In the genomic region with DNA sequence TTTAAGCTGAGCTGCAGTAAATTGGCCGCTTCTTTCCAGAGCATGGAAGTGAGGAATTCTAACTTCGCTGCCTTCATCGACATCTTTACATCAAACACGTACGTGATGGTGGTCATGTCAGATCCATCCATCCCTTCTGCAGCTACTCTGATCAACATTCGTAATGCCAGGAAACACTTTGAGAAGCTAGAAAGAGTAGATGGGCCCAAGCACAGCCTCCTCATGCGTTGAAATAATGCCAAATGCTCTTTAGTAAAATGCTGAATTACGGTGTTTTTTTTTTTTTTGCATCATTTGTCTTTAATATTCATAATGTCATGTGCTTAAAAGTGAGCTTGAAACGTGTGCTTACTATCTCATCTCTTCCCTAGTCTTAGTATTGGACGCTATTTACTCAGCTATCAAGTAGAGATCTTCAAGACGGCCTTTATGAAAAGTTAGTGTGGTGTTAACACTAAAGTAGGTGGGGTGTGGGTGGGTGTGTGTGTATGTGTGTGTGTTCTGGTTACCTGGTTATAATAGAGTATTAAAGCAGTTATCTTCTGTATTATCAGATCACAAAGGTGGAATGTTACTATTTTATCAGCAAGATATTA, we compare ENCODE assay signal across 10 mouse cellular contexts. TPM values are rescaled to one million over a fixed set of nuclear protein-coding genes. Genes with fewer than 3 reads are reported as not detected.
A peak's percentile ranks its signal among the peaks of the same experiment; 100 is the strongest.
DNase-seq lines count a peak whose midpoint lies in the region; ATAC-seq lines count a peak whose summit lies in the region.
"Had no signal": no experiment of that assay in that cellular context is flagged by ENCODE, and none has a peak within 500 bp of the region (broad histone marks: within the 10 kb centered on the region; RNA-seq: fewer than 3 reads in every experiment).

No protein-coding gene starts in this region.

- H3K27ac ChIP-seq in kidney, embryonic 16.5 days (ENCODE audit: low read length): peak overlapping the region; percentile 99; the same call in 1 of the 2 replicates
- H3K27ac ChIP-seq in brown adipose tissue, adult 24 weeks (replicated peaks; ENCODE audit: low read depth, low read length): no peak overlapping the region
- peak overlapping the region; percentile 98 for H3K27ac ChIP-seq in hindbrain, embryonic 13.5 days
- peak overlapping the region; percentile 97 for H3K27ac ChIP-seq in midbrain, embryonic 14.5 days (replicated peaks; ENCODE audit: low read depth, low read length)

- H3K27me3 ChIP-seq in kidney, embryonic 16.5 days (ENCODE audit: insufficient read depth, low read length): no peaks in the 10 kb centered on the region
- H3K27me3 ChIP-seq in hindbrain, embryonic 13.5 days: 0 out of 2 replicates have a peak, but pooled peaks cover 3% of the 10 kb centered on the region
- no peaks in the 10 kb centered on the region for H3K27me3 ChIP-seq in midbrain, embryonic 14.5 days (ENCODE audit: control insufficient read depth, insufficient read depth, low read length)

- H3K36me3 ChIP-seq in kidney, embryonic 16.5 days (ENCODE audit: insufficient read depth, low read length): peaks cover 4% of the 10 kb centered on the region; the same call in 1 of the 2 replicates
- peaks cover 20% of the 10 kb centered on the region for H3K36me3 ChIP-seq in hindbrain, embryonic 13.5 days
- H3K36me3 ChIP-seq in midbrain, embryonic 14.5 days (ENCODE audit: control insufficient read depth, insufficient read depth, low read length): 0 out of 2 replicates have a peak, but pooled peaks cover 8% of the 10 kb centered on the region

- no peak for ATAC-seq in kidney, embryonic 16.5 days (ENCODE audit: low FRiP score, low TSS enrichment)
- ATAC-seq in hindbrain, embryonic 13.5 days (ENCODE audit: low FRiP score): no peak
- no peak for ATAC-seq in midbrain, embryonic 14.5 days (ENCODE audit: low FRiP score, low TSS enrichment)
- no peak for ATAC-seq in megakaryocyte-erythroid progenitor cell, adult 5-6 weeks (replicated peaks; ENCODE audit: low FRiP score, low TSS enrichment, poor library complexity, severe bottlenecking)

- peak overlapping the region; percentile 66 for H3K4me2 ChIP-seq in kidney, embryonic 16.5 days (replicated peaks; ENCODE audit: low read depth, low read length)
- peak overlapping the region; percentile 97 for H3K4me2 ChIP-seq in hindbrain, embryonic 13.5 days
- H3K4me2 ChIP-seq in midbrain, embryonic 14.5 days (ENCODE audit: low read length): peak overlapping the region; percentile 96

- H3K4me1 ChIP-seq in kidney, embryonic 16.5 days (ENCODE audit: insufficient read depth, low read length): peaks cover 18% of the 10 kb centered on the region
- H3K4me1 ChIP-seq in brown adipose tissue, adult 24 weeks (ENCODE audit: control insufficient read depth, insufficient read depth, insufficient read length, low read length): no peaks in the 10 kb centered on the region
- H3K4me1 ChIP-seq in hindbrain, embryonic 13.5 days (replicated peaks): peaks cover 31% of the 10 kb centered on the region
- peaks cover 22% of the 10 kb centered on the region for H3K4me1 ChIP-seq in midbrain, embryonic 14.5 days (ENCODE audit: control insufficient read depth, insufficient read depth, low read length)

- peak overlapping the region; percentile 95 for H3K4me3 ChIP-seq in kidney, embryonic 16.5 days (ENCODE audit: low read length)
- H3K4me3 ChIP-seq in brown adipose tissue, adult 24 weeks (ENCODE audit: insufficient read depth, low read depth, low read length): peak overlapping the region; percentile 78
- peak overlapping the region; percentile 86 for H3K4me3 ChIP-seq in hindbrain, embryonic 13.5 days
- H3K4me3 ChIP-seq in midbrain, embryonic 14.5 days (replicated peaks; ENCODE audit: low read depth, low read length): peak overlapping the region; percentile 94

- H3K9me3 ChIP-seq in kidney, embryonic 16.5 days (ENCODE audit: low read length): no peaks in the 10 kb centered on the region
- H3K9me3 ChIP-seq in hindbrain, embryonic 13.5 days: no peaks in the 10 kb centered on the region
- H3K9me3 ChIP-seq in midbrain, embryonic 14.5 days (ENCODE audit: control insufficient read depth, low read length): no peaks in the 10 kb centered on the region

- no peak for DNase-seq in kidney, postnatal 25 days
- DNase-seq in midbrain, embryonic 14.5 days: no peak
- DNase-seq in thymus, postnatal 14 days: no peak
- DNase-seq in layer of hippocampus, postnatal 36 days: no peak

- 7% methylated on average over 11 of the region's 11 CpGs for WGBS in kidney, embryonic 16.5 days
- WGBS in hindbrain, embryonic 13.5 days: 9% methylated on average over 11 of the region's 11 CpGs
- WGBS in midbrain, embryonic 14.5 days: 9% methylated on average over 11 of the region's 11 CpGs

- H3K9ac ChIP-seq in kidney, embryonic 16.5 days (replicated peaks; ENCODE audit: low read length): peak overlapping the region; percentile 97
- H3K9ac ChIP-seq in hindbrain, embryonic 13.5 days: peak overlapping the region; percentile 97
- H3K9ac ChIP-seq in midbrain, embryonic 14.5 days (replicated peaks; ENCODE audit: low read length): peak overlapping the region; percentile 95

RNA-seq across cellular contexts. Expression of a gene that starts 1.3 kb away (rescaled TPM):
- 109 and 121 TPM in 2 replicates for polyA plus RNA-seq in kidney, embryonic 16.5 days (2015; fragmentation: Nextera tagmentation; extraction: Ambion mirVana)
- 49.3 and 52.6 TPM in 2 replicates for polyA plus RNA-seq in brown adipose tissue, adult 24 weeks (2012; ENCODE audit: insufficient read depth, insufficient read length, missing spikeins)
- polyA plus RNA-seq in hindbrain, embryonic 13.5 days (2015; fragmentation: Nextera tagmentation; extraction: Ambion mirVana): 105 and 106 TPM in 2 replicates
- 159 and 192 TPM in 2 replicates for polyA plus RNA-seq in midbrain, embryonic 14.5 days (2014; fragmentation: Nextera tagmentation; extraction: Ambion mirVana)
- 26.8 and 36.0 TPM in 2 replicates for total RNA-seq in megakaryocyte-erythroid progenitor cell, adult 5-6 weeks (2014; fragmentation: Nextera tagmentation)
- 6.0 and 11.4 TPM in 2 replicates for total RNA-seq in megakaryocyte-erythroid progenitor cell, adult 5-6 weeks (2017)
- total RNA-seq in layer of hippocampus, postnatal 36 days (2021): 100 to 1,000 TPM; 129 to 144 TPM

RNA-seq across cellular contexts. Expression of a gene that starts 18.6 kb away (rescaled TPM):
- polyA plus RNA-seq in kidney, embryonic 16.5 days (2015; fragmentation: Nextera tagmentation; extraction: Ambion mirVana): 0.09 and 0.17 TPM in 2 replicates
- polyA plus RNA-seq in brown adipose tissue, adult 24 weeks (2012; ENCODE audit: insufficient read depth, insufficient read length, missing spikeins): not detected in 2 replicates
- polyA plus RNA-seq in hindbrain, embryonic 13.5 days (2015; fragmentation: Nextera tagmentation; extraction: Ambion mirVana): not detected in 2 replicates
- not detected in 2 replicates for polyA plus RNA-seq in midbrain, embryonic 14.5 days (2014; fragmentation: Nextera tagmentation; extraction: Ambion mirVana)
- total RNA-seq in megakaryocyte-erythroid progenitor cell, adult 5-6 weeks (2014; fragmentation: Nextera tagmentation): not detected in 2 replicates
- not detected in 2 replicates for total RNA-seq in megakaryocyte-erythroid progenitor cell, adult 5-6 weeks (2017)
- total RNA-seq in layer of hippocampus, postnatal 36 days (2021): not detected
- total RNA-seq: adrenal gland, adult 2 months; layer of hippocampus, postnatal 25 days had no signal
- polyA plus RNA-seq: adrenal gland, adult 2 months had no signal

RNA-seq across cellular contexts. Expression of a gene that starts 35.1 kb away (rescaled TPM):
- 16.0 and 19.1 TPM in 2 replicates for polyA plus RNA-seq in kidney, embryonic 16.5 days (2015; fragmentation: Nextera tagmentation; extraction: Ambion mirVana)
- polyA plus RNA-seq in brown adipose tissue, adult 24 weeks (2012; ENCODE audit: insufficient read depth, insufficient read length, missing spikeins): 2.1 and 3.5 TPM in 2 replicates
- 7.4 and 9.9 TPM in 2 replicates for polyA plus RNA-seq in hindbrain, embryonic 13.5 days (2015; fragmentation: Nextera tagmentation; extraction: Ambion mirVana)
- polyA plus RNA-seq in midbrain, embryonic 14.5 days (2014; fragmentation: Nextera tagmentation; extraction: Ambion mirVana): 6.2 and 9.8 TPM in 2 replicates
- 29.5 and 37.0 TPM in 2 replicates for total RNA-seq in megakaryocyte-erythroid progenitor cell, adult 5-6 weeks (2014; fragmentation: Nextera tagmentation)
- 34.7 and 35.2 TPM in 2 replicates for total RNA-seq in megakaryocyte-erythroid progenitor cell, adult 5-6 weeks (2017)
- total RNA-seq in layer of hippocampus, postnatal 36 days (2021): 1 to 10 TPM; 8.0 to 8.2 TPM
